ENCODE assay signal across 14 mouse cellular contexts in the genomic region with DNA sequence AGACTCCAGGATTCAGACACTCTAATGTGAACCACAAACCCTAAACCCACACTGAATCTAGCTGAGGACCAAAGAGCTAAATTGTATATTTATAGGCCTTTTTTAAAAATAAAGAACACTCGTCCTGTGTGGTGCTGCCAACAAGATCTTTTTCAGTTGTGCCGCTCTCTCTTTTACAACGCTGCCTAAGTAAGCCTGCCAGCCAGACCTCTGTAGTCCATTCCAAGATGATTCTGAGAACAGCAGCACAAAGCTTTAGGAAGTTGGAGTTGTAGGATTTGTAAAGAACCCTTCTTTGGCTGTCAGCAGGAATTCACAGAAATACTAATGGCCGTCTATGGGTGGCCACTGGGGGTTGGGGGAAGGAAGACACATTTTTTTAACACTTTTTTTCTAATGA.
"Had no signal": no experiment of that assay in that cellular context is flagged by ENCODE, and none has a peak within 500 bp of the region (broad histone marks: within the 10 kb centered on the region; RNA-seq: fewer than 3 reads in every experiment).

No protein-coding gene starts in this region.

- H3K4me2 ChIP-seq: liver, embryonic 11.5 days; liver, embryonic 15.5 days; neural tube, embryonic 12.5 days; stomach, embryonic 15.5 days had no signal

- H3K4me1 ChIP-seq: neural tube, embryonic 12.5 days had no signal

- ATAC-seq: lung, postnatal 0 days had no signal

- H3K9ac ChIP-seq: liver, embryonic 15.5 days; neural tube, embryonic 12.5 days; stomach, embryonic 15.5 days had no signal

- H3K36me3 ChIP-seq: liver, embryonic 15.5 days; neural tube, embryonic 12.5 days; stomach, embryonic 15.5 days had no signal

- H3K27me3 ChIP-seq: liver, embryonic 15.5 days; neural tube, embryonic 12.5 days; stomach, embryonic 15.5 days had no signal

- DNase-seq: kidney, adult 8-10 months; kidney, postnatal 36 days; layer of hippocampus, adult 9-11 months; lung, adult 2 months; lung, postnatal 36 days; midbrain, embryonic 14.5 days; thymus, adult 2 months; thymus, postnatal 25 days had no signal

- H3K9me3 ChIP-seq: liver, embryonic 15.5 days; neural tube, embryonic 12.5 days; stomach, embryonic 15.5 days had no signal

- H3K4me3 ChIP-seq: liver, embryonic 15.5 days; neural tube, embryonic 12.5 days; stomach, embryonic 15.5 days had no signal

- H3K27ac ChIP-seq: kidney, postnatal 0 days; liver, embryonic 15.5 days; neural tube, embryonic 12.5 days; stomach, embryonic 15.5 days had no signal
